Mouse (Mus musculus) G1E (cell line): ENCODE data around the gene Zglp1.

ENCODE experiments used
- CTCF ChIP-seq: IDR thresholded peaks from 2 replicates; pipeline ENCODE4 v1.5.1; 2012; ENCODE audit warnings: low read depth, low read length, inconsistent platforms, mixed read lengths
- GATA2 ChIP-seq: IDR thresholded peaks from 2 replicates; pipeline ENCODE4 v1.6.1; 2012; ENCODE audit warnings: low read depth, low read length, inconsistent platforms, borderline replicate concordance

- TF ChIP-seq CTCF (no peak), GATA2 (no peak)
Observed at GRCm38 (mm10) chr9:21030055-21030600, 36.8 kb downstream of the Zglp1 start.
